Mouse (Mus musculus): ENCODE results near the gene Ksr1.

The Ksr1 gene

GRCm38 (mm10) chr11:79146331-79146767, at the start of gene Ksr1:
Gene Ksr1 (minus strand): TSS chr11:79146407.
- DNase-seq: peak; percentile 91

DNA sequence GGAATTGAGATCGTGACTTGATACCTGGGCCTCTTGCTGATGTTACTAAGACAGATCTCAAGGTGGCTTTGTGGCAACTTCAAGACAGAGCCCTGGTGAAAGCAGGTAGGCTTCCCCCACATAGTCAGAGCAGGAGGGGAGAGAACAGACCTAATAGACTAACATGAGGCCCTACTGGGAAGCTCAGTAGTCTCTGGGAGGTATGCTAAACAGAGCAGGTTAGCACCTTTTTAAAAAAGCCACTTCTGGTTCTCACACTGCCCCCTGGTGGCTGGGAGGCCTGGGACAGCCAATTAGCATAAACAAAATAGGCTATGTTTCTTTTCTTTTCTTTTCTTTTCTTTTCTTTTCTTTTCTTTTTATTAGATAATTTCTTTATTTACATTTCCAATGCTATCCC, 46.0 kb upstream of the Ksr1 start:
- DNase-seq: no peak

DNA sequence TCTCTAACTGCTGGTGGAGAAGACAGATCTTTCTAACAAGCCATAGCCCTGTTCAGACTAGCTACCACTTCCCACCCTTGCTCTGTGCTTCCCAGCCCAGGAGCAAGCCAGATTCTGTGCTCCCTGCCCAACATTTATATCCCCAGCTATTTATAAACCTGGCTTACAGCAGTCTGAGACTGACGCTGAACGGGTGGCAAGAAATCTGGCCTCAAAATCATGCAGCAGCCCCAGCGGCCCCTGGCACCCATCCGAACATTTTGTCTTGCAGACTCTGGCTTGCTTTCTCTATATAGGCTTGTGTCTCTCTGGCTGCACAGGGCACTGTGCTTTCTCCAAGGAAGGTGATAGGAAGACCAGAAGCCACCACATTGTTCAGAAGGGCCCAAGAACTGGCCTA, 45.0 kb upstream of the Ksr1 start:
- no peak for DNase-seq

GRCm38 (mm10) chr11:79190257-79190656, 44.0 kb upstream of the Ksr1 start:
- DNase-seq: no peak

- DNase-seq: peak; percentile 48
Observed at GRCm38 (mm10) chr11:79188176-79188575, 42.0 kb upstream of the Ksr1 start.

DNA sequence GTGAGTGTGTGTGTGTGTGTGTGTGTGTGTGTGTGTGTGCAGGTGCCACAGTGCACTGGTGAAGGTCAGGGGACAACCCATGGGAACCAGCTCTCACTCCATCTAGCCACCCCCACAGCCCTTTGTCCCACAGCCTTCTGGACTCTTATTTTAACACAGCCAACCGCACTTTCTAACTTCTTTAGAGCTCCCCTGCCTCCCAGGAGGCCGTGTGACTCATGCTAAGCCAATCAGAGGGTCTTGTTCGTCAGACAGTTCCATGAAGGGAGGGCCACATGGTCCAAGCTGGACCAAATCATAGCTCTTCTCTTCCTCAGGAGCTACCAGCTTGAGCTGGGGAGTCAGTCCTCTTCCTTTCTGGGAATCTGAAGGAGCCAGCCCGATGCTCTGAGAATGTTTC, 41.1 kb upstream of the Ksr1 start:
- no peak for DNase-seq

DNA sequence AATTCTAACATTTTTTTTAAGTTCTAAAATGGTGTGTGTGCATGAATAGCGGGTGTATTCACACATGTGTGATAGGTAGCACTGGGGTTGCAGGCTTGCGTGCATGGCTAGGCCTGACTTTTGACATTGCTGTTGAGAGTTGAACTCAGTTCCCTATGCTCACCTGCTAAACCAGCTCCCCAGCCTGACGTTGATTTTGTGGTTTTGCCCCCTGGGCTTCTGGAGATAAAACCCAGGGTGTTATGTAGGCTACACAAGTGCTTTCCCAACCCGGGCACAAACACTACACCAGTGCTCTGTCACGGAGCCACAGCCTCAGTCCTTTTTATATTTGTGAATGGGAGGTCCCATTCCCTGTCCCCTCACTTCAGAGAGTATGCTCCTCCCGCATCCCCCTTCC, 39.5 kb upstream of the Ksr1 start:
- no peak for DNase-seq

DNA sequence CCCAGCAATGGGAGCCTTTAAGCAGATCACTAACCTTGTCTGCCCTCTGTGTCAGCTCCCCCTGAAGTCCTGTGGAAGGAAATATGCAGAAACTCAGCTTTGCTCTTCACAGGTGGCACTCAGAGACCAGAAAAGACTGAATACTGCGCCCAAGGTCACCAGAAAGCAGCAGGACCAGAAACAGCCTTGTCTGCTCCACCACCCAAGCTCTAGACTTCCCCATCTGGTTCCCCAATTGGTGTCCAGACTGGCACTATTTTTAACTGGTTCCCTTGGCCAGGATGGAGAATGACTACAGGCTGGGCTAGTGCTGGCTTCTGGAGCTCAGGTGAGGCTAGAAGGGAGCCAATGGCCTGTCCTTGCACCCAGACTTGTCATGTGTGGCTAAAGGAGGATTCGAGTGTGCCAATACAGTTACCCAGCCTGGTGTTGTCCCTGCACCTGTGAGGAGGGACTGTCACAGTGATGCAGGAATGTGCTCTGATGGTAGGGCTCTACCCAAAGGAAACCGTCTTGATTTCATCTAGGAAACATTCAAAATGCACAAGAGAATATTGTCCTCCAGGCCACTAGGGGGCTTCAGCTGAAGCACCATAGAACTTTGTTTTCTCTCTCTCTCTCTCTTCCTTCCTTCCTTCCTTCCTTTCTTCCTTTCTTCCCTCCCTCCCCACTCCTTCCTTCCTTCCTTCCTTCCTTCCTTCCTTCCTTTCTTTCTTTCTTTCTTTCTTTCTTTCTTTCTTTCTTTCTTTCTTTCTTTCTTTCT, 38.1 kb upstream of the Ksr1 start:
- DNase-seq: no peak

DNA sequence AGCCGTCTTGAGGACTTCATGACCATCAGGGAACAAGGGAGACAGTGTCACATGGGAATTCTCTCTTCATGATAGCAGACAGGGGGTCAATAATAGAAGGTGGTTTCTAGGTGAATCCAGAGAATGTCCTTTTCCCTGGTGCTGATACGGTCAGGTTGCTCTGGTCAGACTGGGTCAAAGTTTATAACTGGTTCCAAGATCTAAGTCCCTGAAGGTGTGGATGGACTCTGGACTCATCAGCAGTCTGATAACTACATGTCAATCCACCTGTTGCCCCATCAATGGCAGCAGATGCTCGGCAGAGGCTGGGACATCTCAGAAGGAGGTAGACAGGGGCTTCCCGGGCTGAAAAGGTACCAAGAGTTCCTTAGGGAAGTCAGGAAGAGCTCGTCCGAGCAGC, 37.2 kb upstream of the Ksr1 start:
- DNase-seq: no peak

- no peak for DNase-seq
Observed at GRCm38 (mm10) chr11:79182881-79183280, 36.7 kb upstream of the Ksr1 start.

- DNase-seq: no peak
Observed at GRCm38 (mm10) chr11:79181914-79182313, 35.7 kb upstream of the Ksr1 start.

DNA sequence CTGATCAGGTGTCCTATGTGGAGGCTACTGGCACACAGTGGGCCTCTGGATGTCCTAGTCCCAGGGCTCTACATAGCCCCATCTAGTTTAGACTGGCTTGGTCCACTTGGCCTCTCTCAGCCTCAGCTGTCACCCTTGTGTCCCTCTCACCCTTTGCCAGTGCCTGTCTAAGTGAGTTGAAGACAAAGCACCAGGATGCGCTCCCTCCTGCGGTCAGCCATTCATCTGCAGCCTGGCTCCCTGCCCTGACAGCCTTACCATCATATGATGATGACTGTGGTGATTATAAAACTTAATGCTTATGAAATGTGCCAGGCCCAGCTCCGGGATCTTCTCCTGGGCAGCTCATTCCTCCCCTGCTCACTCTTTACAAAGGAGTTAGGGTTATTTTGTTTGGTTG, 30.5 kb upstream of the Ksr1 start:
- DNase-seq: no peak

GRCm38 (mm10) chr11:79172054-79172453, 25.8 kb upstream of the Ksr1 start:
- no peak for DNase-seq

DNA sequence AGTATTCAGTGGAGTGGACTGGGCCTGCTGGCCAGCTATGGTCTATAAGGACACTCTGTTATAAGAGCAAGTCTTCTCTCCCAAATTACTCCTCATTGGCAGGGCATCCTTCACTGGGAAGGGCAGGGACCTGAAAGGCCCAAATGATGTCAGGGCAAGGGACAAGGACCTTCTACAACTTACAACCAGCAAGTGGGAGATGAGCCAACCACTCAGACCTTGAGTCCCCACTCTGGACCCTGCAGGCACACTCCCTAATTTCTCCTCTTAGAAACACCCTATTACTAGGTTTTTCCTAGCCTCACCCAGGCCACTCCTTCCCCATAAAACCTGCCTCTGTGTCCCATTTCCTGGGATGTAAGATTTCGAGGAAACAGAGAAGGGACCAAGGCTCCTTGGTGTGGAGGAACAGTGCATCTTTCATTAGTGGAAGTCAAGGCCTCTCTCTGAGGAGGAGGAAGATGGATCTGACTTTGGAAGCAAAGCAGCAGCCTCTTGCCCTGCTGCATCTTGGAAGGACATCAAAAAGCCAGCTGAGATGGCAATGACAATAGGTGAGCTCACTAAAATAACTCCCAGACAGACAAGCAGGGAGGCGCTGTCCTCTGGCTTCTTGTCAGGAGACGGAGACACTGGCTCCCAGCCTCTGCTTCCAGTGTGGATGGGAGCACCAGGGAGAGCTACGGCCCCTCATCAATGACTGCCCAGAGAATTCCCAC, 20.5 kb upstream of the Ksr1 start:
- no peak for DNase-seq

DNA sequence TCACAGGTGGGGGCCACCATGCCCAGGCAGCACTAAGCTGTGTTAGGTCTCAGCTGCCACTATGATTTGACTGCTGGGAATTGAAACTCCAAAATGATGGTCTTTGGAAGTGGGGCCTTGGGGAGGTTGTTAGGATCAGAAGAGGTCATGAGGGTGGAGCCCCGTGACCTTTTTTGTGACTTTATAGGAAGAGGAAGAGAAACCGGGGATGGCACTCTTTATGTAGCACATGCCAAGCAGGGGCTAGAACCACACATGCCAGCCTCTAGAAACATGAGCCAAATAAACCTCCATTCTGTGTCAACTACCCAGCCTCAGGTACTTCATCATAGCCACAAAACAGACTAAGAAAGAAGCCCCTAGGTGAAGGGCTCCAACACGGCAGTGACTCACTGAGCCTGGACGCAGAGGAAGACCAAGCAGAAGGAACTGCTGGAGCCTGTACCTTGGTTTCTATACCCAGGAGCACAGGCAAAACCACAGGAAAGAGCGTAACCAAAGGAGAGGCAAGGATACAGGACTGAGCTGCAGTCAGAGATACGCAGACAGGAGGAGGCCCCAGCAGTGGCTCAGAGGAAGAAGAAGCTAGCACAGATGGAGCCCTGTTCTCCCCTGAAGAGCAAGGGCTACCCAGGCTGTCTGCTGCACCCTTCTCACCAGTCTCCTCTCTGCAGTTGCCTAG, 15.0 kb upstream of the Ksr1 start:
- DNase-seq: no peak

DNA sequence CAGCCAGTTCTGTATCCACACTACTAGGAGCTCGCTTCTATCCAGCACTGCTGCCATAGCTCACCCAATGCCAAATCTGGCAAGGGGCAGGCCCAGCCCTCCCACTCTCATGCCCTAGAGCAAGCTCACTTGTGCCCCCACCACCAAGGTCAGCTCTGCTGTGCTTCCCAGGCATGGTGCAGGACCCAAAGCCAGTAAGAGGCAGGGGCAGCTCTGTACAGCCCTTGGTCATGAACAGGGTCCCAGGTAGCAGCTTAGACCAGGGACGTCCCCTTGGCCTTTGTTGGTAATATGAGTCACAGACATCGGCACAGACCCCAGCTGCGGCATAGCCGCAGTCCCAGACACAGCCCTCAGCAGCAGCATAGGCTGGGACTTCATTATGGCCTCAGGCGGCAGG, 13.9 kb upstream of the Ksr1 start:
- no peak for DNase-seq

GRCm38 (mm10) chr11:79157729-79158128, 11.5 kb upstream of the Ksr1 start:
- no peak for DNase-seq

DNA sequence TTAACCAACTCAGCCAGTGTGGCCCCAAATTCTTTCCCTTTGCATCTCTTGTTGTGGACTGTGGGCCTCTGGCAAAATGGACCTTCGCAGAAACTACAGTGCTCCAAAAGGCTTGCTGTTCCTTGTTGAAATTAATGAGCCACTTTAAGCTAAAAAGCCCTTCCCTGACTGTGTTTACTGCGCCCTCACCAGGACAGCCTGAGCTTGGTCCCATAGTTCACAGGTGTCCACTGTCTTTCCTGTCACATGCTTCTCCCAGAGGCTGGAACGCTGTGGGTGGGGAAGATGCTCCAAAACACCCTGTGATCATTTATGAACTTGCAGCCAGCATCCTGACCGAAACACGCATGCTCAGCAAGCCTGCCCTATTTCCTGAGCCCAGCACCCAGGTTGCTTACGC, 9.1 kb upstream of the Ksr1 start:
- DNase-seq: no peak

DNA sequence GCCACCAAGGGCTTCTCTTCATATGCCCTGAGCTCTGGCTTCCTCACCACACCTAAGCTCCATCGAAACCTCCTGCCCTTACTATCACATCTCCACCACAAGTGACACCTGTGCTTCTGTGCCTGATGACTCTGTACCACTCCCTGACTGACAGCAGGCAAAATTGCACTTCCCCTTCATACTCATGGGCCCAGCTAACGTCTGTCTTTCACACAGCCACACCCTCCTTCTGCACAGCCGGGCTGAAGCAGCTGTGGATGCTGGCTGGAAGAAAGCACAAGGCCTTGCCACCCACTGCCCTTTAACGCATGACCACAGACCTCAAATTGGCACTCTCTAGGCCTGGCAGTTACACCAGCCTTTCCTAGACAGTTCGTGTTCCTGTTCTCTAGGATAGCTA, 6.5 kb upstream of the Ksr1 start:
- DNase-seq: no peak

DNA sequence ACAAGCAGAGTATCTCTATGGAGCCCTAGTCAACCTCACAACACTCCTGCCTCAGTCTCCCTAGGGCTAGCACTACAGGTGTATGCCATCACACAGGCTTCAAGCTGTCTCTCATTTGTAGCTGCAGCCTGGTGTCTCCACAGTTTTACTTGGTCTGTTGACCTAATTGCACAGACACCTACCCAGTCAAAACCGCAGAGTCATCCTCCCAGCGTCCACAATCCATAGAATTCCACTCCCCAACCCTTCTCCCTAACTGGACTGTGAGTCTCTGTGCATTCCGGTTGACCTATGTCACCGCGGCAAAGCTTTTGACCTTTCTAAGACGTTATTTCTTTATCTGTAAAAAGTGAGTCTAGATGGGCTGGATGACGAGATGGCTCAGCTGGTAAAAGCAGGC, 5.7 kb upstream of the Ksr1 start:
- DNase-seq: no peak

GRCm38 (mm10) chr11:79150301-79150700, 4.1 kb upstream of the Ksr1 start:
- DNase-seq: no peak

- no peak for DNase-seq
Observed at GRCm38 (mm10) chr11:79149295-79149694, 3.1 kb upstream of the Ksr1 start.

GRCm38 (mm10) chr11:79148783-79149182, 2.6 kb upstream of the Ksr1 start:
- no peak for DNase-seq

Data from kidney, adult 9 months (tissue).